Mouse (Mus musculus) thymus, adult 2 months (tissue): ENCODE measurements around the gene Arl11.
A peak's percentile ranks its signal among the peaks of the same experiment; 100 is the strongest.

ENCODE experiments used
- CTCF ChIP-seq: fragments of 200-500 bp; IDR thresholded peaks from 2 replicates; pipeline ENCODE4 v1.5.1; 2012; ENCODE audit warnings: mild to moderate bottlenecking, control low read depth, low read length, moderate library complexity, borderline replicate concordance; ENCODE audit not compliant: control insufficient read depth, poor library complexity, insufficient read depth; ENCODE audit errors: extremely low read depth
- POLR2A ChIP-seq: fragments of 200-500 bp; IDR thresholded peaks from 2 replicates; pipeline ENCODE4 v1.6.1; 2012; ENCODE audit warnings: mild to moderate bottlenecking, low read length, control low read depth, moderate library complexity; ENCODE audit not compliant: control insufficient read depth, poor library complexity, insufficient read depth; ENCODE audit errors: extremely low read depth

DNA sequence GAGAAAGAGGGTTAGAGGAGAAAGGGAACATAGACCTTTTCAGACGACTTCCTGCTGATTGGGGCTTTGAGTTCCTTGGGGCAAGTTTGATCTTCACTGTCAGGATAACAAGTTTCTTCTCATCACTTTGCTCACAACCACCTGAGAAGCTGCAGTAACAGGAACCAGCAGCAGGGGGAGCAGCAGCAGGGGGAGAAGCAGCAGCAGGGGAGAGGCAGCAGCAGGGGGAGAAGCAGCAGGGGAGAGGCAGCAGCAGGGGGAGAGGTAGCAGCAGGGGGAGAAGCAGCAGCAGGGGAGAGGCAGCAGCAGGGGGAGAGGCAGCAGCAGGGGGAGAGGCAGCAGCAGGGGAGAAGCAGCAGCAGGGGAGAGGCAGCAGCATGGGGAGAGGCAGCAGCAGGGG, 32.3 kb upstream of the Arl11 start:
- TF ChIP-seq CTCF (peak; percentile 69; the same call in 1 of the 2 replicates), POLR2A (0 out of 2 replicates have a peak, but pooled peaks have one; percentile 15)
